ENCODE assay signal across 8 mouse cellular contexts in the genomic region with DNA sequence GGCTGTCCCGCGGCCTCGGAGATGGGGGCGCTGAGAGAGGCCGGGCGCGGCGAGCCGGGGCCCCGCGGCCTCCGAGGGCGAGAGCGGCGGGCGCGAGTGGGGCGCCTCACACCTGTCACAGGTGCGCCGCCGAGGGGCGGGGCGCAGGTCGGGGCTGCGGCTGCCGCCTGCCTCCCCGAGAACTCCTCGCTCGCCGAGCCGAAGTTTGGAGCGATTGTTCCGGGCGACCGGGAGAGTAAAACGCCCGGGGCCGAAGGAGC. TPM values are rescaled to one million over a fixed set of nuclear protein-coding genes. Genes with fewer than 3 reads are reported as not detected.
DNase-seq lines count a peak whose midpoint lies in the region; ATAC-seq and TF ChIP-seq lines count a peak whose summit lies in the region.

No protein-coding gene starts in this region.

- peaks cover 9% of the 10 kb centered on the region for H3K79me2 ChIP-seq in myocyte (ENCODE audit: control insufficient read depth, insufficient read depth)

- H3K9ac ChIP-seq in embryonic facial prominence, embryonic 15.5 days: peak overlapping the region; percentile 76

- peak overlapping the region; percentile 82 for H3K4me3 ChIP-seq in lung, adult 2 months (replicated peaks; ENCODE audit: extremely low read depth, low read depth, low read length)
- H3K4me3 ChIP-seq in embryonic facial prominence, embryonic 15.5 days (replicated peaks): peak overlapping the region; percentile 86
- H3K4me3 ChIP-seq in myocyte: peak overlapping the region; percentile 58

- no peaks in the 10 kb centered on the region for H3K27me3 ChIP-seq in embryonic facial prominence, embryonic 15.5 days
- H3K27me3 ChIP-seq in myocyte (ENCODE audit: control insufficient read depth, insufficient read depth, insufficient read length): no peaks in the 10 kb centered on the region

- H3K9me3 ChIP-seq in embryonic facial prominence, embryonic 15.5 days (replicated peaks): no peaks in the 10 kb centered on the region

- H3K4me2 ChIP-seq in embryonic facial prominence, embryonic 15.5 days (replicated peaks): peak overlapping the region; percentile 89
- peak overlapping the region; percentile 67 for H3K4me2 ChIP-seq in myocyte (ENCODE audit: low read depth)

- no peak for DNase-seq in lung, adult 2 months
- DNase-seq in lung, postnatal 10 days: no peak
- peak; percentile 66 for DNase-seq in kidney, postnatal 10 days
- no peak for DNase-seq in right cerebral cortex, postnatal 25 days
- no peak for DNase-seq in gastrocnemius, postnatal 25 days

- peak overlapping the region; percentile 84 for H3K27ac ChIP-seq in embryonic facial prominence, embryonic 15.5 days (replicated peaks)

- no peak for TF ChIP-seq CTCF in lung, adult 2 months (IDR thresholded peaks at IDR 0.05; ENCODE audit: insufficient read depth, low read length)

- H3K36me3 ChIP-seq in embryonic facial prominence, embryonic 15.5 days: no peaks in the 10 kb centered on the region
- no peaks in the 10 kb centered on the region for H3K36me3 ChIP-seq in myocyte (ENCODE audit: control insufficient read depth, insufficient read depth)

- 1% methylated on average over 36 of the region's 38 CpGs for WGBS in lung, adult 2 months
- under 1% methylated on average over 37 of the region's 38 CpGs for WGBS in embryonic facial prominence, embryonic 15.5 days

- ATAC-seq in embryonic facial prominence, embryonic 15.5 days (ENCODE audit: insufficient number of reproducible peaks, low FRiP score, low TSS enrichment, low read depth): peak; percentile 47
- no peak for ATAC-seq in megakaryocyte progenitor cell, adult 5-6 weeks (replicated peaks; ENCODE audit: poor library complexity)

- peak overlapping the region; percentile 90 for H3ac ChIP-seq in myocyte (ENCODE audit: control insufficient read depth, insufficient read length)

- TF ChIP-seq POLR2A in lung, adult 2 months (IDR thresholded peaks at IDR 0.05; ENCODE audit: borderline replicate concordance, extremely low read depth, low read depth, low read length): no peak
- TF ChIP-seq POLR2A in myocyte (IDR thresholded peaks at IDR 0.05; ENCODE audit: insufficient read length, low read depth): no peak

- H3K4me1 ChIP-seq in lung, adult 2 months (ENCODE audit: control insufficient read depth, insufficient read depth, low read length): peaks cover 7% of the 10 kb centered on the region
- peaks cover 18% of the 10 kb centered on the region for H3K4me1 ChIP-seq in embryonic facial prominence, embryonic 15.5 days

TF ChIP-seq in myocyte, 11 proteins besides CTCF, POLR2A, EP300 and RAD21:
- TF ChIP-seq MYOG (IDR thresholded peaks at IDR 0.05; ENCODE audit: control insufficient read depth in 1 of 3, insufficient read depth in 1 of 3, insufficient read length in 2 of 3, low read depth in 2 of 3) (peak in 1 of 3 experiments; percentile 19), CEBPB (IDR thresholded peaks at IDR 0.05; ENCODE audit: insufficient read depth, poor library complexity, severe bottlenecking) (no peak), MAX (IDR thresholded peaks at IDR 0.05; ENCODE audit: low read depth) (no peak), POLR2AphosphoS2 (IDR thresholded peaks at IDR 0.05; ENCODE audit: insufficient read length, low read depth) (no peak), REST (IDR thresholded peaks at IDR 0.05; ENCODE audit: insufficient read depth, insufficient read length) (no peak), TCF12 (IDR thresholded peaks at IDR 0.05; ENCODE audit: insufficient read depth, poor library complexity, severe bottlenecking) (no peak), E2F4 (IDR thresholded peaks at IDR 0.05; ENCODE audit: insufficient read depth) (no peak), MYOD1 (IDR thresholded peaks at IDR 0.05; ENCODE audit: control insufficient read depth in 1 of 3, insufficient read length in 2 of 3, low read depth in 2 of 3) (peak in 1 of 3 experiments; percentile 42)

RNA-seq across cellular contexts. Expression of a gene that starts 0.5 kb away (rescaled TPM):
- 22.6 and 25.8 TPM in 2 replicates for polyA plus RNA-seq in lung, adult 2 months (2012; rRNA removed)
- polyA plus RNA-seq in embryonic facial prominence, embryonic 15.5 days (2015; fragmentation: Nextera tagmentation; extraction: Ambion mirVana): 6.0 and 6.2 TPM in 2 replicates
- 9.6 TPM for polyA plus RNA-seq in myocyte (2012; fragmentation: generic; extraction: Trizol)
- 1 to 10 TPM; 6.5 to 7.5 TPM for total RNA-seq in gastrocnemius, postnatal 25 days (2021)
- total RNA-seq in megakaryocyte progenitor cell, adult 5-6 weeks (2015): 12.7 and 15.7 TPM in 2 replicates
- 12.0 and 12.2 TPM in 2 replicates for total RNA-seq in megakaryocyte progenitor cell, adult 5-6 weeks (2017)
